Mouse (Mus musculus) small intestine, adult 2 months (tissue): Measurements from ENCODE around the gene Arhgef38.

Source experiments
- CTCF ChIP-seq: fragments of 200-500 bp; IDR thresholded peaks from 2 replicates; pipeline ENCODE4 v1.5.1; 2012; ENCODE audit warnings: low read depth, mild to moderate bottlenecking, control low read depth, inconsistent platforms, low read length, moderate library complexity, mixed read lengths; ENCODE audit not compliant: insufficient replicate concordance, insufficient read length; ENCODE audit errors: extremely low read depth
- POLR2A ChIP-seq: fragments of 200-500 bp; IDR thresholded peaks from 2 replicates; pipeline ENCODE4 v1.6.1; 2012; ENCODE audit warnings: low read depth, mild to moderate bottlenecking, control low read depth, inconsistent platforms, low read length, moderate library complexity

GRCm38 (mm10) chr3:133091664-133092273 is 143.0 kb downstream of the Arhgef38 start, which contains the start of the genes Ints12 and Gstcd:
- peak; percentile 52; the same call in 1 of the 2 replicates for TF ChIP-seq POLR2A
- TF ChIP-seq CTCF = no peak
